Mouse (Mus musculus) MEL (cell line): ENCODE data around the gene Tent4a.

Experiments used
- ELF1 ChIP-seq: IDR thresholded peaks from 2 replicates; pipeline ENCODE4 v1.6.1; 2014; ENCODE audit warnings: low read depth, mild to moderate bottlenecking, inconsistent platforms, low read length, improper control_type of control experiment, moderate library complexity
- SIN3A ChIP-seq: IDR thresholded peaks from 2 replicates; pipeline ENCODE4 v1.6.1; 2012; ENCODE audit warnings: low read length, improper control_type of control experiment, inconsistent platforms

DNA sequence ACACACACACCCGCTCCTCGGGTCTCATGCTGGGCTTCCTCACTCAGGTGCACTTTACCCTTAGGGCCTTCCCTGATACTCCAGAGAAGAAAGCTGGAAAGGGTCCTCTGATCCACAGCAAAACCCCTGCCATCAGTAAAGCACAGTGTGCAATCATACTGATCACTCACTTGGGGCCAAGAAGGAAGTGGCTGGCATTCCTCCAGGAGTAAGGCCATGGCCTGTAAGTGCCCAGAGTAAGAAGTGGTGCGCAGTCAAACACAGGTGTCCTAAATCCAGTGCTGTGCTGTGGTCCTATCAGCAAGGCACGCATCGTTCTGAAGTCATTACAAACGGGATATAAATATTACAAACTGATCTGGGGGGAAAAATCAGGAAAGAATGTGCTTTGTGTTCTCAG is 17.0 kb downstream of the Tent4a start:
- TF ChIP-seq SIN3A (no peak), ELF1 (no peak)
